Mouse (Mus musculus): ENCODE measurements around the gene Hesx1. TPM values are rescaled to one million over a fixed set of nuclear protein-coding genes. Genes with fewer than 3 reads are reported as not detected.

Hesx1 gene
- polyA plus RNA-seq, 1 experiment from 2014 or later = not detected

DNA sequence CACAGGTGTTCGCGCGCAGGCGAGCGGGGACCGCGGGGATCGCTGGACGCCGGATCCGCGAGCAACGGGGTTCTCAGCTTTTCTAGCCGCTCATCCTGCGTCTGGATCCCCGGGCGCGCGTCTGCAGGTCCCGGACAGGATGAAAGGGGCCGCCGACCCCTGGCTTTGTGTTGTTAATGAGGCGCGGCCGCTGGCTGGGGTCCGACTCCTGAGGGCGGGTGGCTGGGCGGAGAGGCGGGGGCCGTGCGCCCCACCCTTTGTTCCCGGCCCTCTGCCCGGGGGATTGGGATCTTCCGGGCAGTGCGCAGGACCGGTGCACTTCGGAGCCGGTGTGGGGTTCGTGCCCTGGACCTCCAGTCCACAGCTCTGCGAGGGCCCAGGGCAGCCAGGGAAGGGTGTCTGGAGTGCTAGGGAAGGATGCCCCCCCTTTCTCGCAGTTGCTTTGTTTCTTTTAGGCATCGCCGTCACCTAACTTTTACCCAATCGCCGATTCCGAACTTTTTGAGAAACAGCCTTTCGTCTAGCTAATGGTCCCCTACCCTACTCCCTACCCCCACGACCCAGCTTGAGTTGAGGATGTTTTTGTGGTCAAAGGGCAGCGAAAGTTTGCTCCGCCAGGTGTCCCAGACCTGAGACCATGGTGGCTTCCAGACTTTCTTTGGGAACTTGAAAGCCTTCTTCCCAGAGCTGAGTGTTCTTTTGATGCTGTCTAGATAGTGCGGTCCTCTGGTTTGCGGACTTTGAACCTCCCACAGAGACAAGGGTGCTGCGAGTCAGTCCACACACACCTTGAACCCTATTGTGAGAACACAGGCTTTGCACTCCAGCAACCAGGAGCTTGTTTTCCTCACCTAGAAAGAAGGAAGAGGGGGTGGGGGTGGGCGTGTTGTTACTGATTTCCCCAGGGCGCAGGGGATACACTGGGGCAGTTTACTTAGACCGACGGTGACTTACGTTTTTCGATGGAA, 45.3 kb downstream of the Hesx1 start:
- ATAC-seq (peak; percentile 63), DNase-seq (ENCODE audit: low spot score) (peak; percentile 49)
- Histone ChIP-seq H3K4me3 (ENCODE audit: low read depth, low read length) (peak overlapping the region; percentile 84), H3K27ac (ENCODE audit: low read length) (peak overlapping the region; percentile 73), H3K4me2 (replicated peaks; ENCODE audit: low read depth, low read length) (peak overlapping the region; percentile 99), H3K9me3 (ENCODE audit: low read length) (no peaks in the 10 kb centered on the region), H3K4me1 (ENCODE audit: insufficient read depth, low read depth, low read length) (peaks cover 5% of the 10 kb centered on the region; the same call in 1 of the 2 replicates), H3K9ac (replicated peaks; ENCODE audit: low read depth) (peak overlapping the region; percentile 65), H3K27me3 (replicated peaks; ENCODE audit: insufficient read depth, low read length) (no peaks in the 10 kb centered on the region), H3K36me3 (ENCODE audit: insufficient read depth, low read length) (no peaks in the 10 kb centered on the region)
- TF ChIP-seq CTCF (IDR thresholded peaks at IDR 0.05) = 0 out of 2 replicates have a peak, but pooled peaks have one; percentile 4
- no peak for TF ChIP-seq EP300 (IDR thresholded peaks at IDR 0.05)
- WGBS = under 1% methylated on average over 51 of the region's 59 CpGs

DNA sequence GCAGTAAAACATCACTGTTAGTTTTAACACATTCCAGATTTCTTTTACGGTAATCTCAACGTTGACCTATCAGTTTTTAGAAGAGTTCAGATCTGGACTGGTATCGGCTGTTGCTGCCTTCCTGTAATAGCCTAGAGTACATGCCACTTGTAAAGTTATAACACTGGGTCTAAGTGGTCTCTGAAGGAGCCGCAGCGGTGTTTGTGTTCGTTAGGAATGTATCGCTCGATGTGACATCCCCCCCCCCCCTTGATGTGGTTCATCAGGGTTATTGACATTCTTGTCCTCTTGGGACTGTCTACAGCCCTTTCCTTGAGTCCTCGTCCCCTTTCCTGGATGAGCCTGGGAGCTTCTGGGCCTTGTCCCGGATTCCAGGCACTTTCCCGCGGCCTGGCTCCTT, 46.2 kb downstream of the Hesx1 start:
- DNase-seq (ENCODE audit: low spot score) (no peak), ATAC-seq (no peak)
- H3K27ac ChIP-seq (ENCODE audit: low read length) = no peak overlapping the region
- no peaks in the 10 kb centered on the region for H3K27me3 ChIP-seq (replicated peaks; ENCODE audit: insufficient read depth, low read length)
- H3K36me3 ChIP-seq (ENCODE audit: insufficient read depth, low read length) = no peaks in the 10 kb centered on the region
- H3K4me3 ChIP-seq (ENCODE audit: low read depth, low read length) = peak overlapping the region; percentile 84; the same call in 1 of the 2 replicates
- no peak overlapping the region for H3K9ac ChIP-seq (replicated peaks; ENCODE audit: low read depth)
- H3K4me2 ChIP-seq (replicated peaks; ENCODE audit: low read depth, low read length) = peak overlapping the region; percentile 99
- 26% methylated on average over 12 of the region's 12 CpGs for WGBS
- TF ChIP-seq EP300 (IDR thresholded peaks at IDR 0.05) (no peak), CTCF (IDR thresholded peaks at IDR 0.05) (no peak)
- H3K9me3 ChIP-seq (ENCODE audit: low read length) = no peaks in the 10 kb centered on the region
- peaks cover 9% of the 10 kb centered on the region; the same call in 1 of the 2 replicates for H3K4me1 ChIP-seq (ENCODE audit: insufficient read depth, low read depth, low read length)

DNA sequence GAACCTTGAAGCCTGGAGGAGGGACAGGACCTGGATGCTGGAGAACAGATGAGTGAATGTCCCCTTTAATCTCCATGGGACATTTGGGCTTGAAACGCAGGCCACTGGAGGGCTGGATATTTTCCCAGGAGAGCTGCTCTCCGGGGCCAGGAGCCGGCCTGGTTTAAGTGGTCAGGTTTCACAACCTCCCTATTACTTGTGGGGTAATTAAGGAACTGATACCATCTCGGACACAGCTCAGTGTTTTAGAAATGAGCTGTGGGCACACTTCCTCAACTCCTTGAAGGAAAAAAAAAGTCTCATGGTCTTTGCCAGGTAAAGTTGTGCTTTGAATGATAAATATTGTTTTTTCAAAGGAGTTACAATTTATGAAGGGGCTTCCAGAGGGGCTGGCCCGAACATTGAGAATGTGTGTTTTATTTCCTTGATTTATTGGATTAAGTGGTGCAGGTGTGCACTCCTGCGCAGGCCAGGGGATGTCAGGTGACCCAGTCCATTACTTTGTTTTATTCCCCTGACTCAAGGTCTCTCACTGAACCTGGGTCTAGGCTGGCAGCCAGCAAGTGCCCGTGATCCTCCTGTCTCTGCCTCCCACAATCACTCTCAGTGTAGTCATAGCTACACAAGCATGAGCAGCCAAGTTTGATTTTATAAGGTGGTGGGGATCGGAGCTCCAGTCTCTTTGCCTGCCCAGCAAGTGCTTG, 48.2 kb downstream of the Hesx1 start:
- H3K27me3 ChIP-seq (replicated peaks; ENCODE audit: insufficient read depth, low read length) = no peaks in the 10 kb centered on the region
- no peak overlapping the region for H3K4me2 ChIP-seq (replicated peaks; ENCODE audit: low read depth, low read length)
- DNase-seq (ENCODE audit: low spot score) (no peak), ATAC-seq (no peak)
- no peak for TF ChIP-seq EP300 (IDR thresholded peaks at IDR 0.05)
- TF ChIP-seq CTCF (IDR thresholded peaks at IDR 0.05) = no peak
- H3K9me3 ChIP-seq (ENCODE audit: low read length) = no peaks in the 10 kb centered on the region
- no peak overlapping the region for H3K4me3 ChIP-seq (ENCODE audit: low read depth, low read length)
- no peaks in the 10 kb centered on the region for H3K36me3 ChIP-seq (ENCODE audit: insufficient read depth, low read length)
- H3K27ac ChIP-seq (ENCODE audit: low read length) = no peak overlapping the region
- H3K4me1 ChIP-seq (ENCODE audit: insufficient read depth, low read depth, low read length) = peaks cover 9% of the 10 kb centered on the region; the same call in 1 of the 2 replicates
- no peak overlapping the region for H3K9ac ChIP-seq (replicated peaks; ENCODE audit: low read depth)
- WGBS = 46% methylated on average over 8 of the region's 8 CpGs

DNA sequence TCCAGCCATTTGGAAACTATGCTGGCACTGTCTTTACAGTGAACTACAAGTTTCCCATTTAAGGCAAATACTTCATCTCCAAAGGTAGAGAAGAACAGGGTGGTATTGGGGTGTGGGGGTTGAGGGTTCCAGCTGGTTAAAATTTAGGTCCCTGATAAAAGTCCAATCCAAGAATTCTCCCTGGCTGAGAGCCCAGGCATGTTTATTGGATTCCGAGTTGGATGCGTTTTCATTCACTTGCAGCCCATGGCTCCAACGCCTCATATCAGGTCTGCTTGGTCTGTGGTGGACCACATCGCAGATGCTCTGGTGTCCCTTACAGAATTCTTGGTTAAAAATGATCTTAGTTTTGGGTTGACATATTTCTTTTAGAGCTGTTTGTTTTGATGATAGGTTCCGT, 49.2 kb downstream of the Hesx1 start:
- Histone ChIP-seq H3K36me3 (ENCODE audit: insufficient read depth, low read length) (no peaks in the 10 kb centered on the region), H3K9me3 (ENCODE audit: low read length) (no peaks in the 10 kb centered on the region), H3K9ac (replicated peaks; ENCODE audit: low read depth) (no peak overlapping the region), H3K4me1 (ENCODE audit: insufficient read depth, low read depth, low read length) (peaks cover 9% of the 10 kb centered on the region; the same call in 1 of the 2 replicates), H3K27ac (ENCODE audit: low read length) (no peak overlapping the region), H3K27me3 (replicated peaks; ENCODE audit: insufficient read depth, low read length) (no peaks in the 10 kb centered on the region), H3K4me2 (replicated peaks; ENCODE audit: low read depth, low read length) (no peak overlapping the region), H3K4me3 (ENCODE audit: low read depth, low read length) (no peak overlapping the region)
- ATAC-seq = no peak
- TF ChIP-seq EP300 (IDR thresholded peaks at IDR 0.05) (no peak), CTCF (IDR thresholded peaks at IDR 0.05) (no peak)
- WGBS = 40% methylated on average over 5 of the region's 5 CpGs
- no peak for DNase-seq (ENCODE audit: low spot score)

DNA sequence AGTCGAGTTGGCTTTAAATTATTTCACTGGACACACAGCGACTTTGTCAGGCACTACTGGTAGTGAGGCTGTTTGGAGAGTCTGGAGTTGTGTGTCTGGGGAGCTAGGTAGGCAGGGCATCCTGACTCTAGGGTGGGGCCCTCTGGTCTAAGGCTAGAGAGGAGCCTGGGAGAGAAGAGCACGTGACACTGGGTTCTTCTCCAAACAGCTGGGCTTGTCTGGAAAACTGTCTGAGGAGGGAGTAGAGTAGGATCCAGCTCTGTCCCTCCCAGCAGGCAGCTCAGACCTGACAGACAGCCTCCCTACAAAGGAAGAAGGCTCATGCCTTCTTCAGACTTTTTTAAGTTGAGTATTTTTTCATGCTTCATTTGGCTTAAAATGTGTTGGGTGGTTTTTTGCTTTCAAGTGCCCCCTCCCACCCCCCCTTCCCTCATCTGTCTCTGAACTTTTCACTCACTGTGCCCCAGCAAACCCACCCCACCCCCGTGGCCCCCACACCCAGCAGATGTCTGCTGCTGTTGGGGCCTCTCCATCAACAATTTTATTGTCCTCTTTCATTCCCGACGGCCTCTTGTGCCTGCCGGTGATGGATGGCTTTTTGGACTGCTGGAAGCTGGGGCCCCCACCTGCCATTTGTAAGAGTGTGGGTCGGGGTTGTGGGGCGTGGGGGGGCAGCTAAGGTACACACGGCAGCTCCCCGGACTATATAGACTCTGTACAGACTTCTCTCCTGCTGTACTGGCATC, 50.2 kb downstream of the Hesx1 start:
- no peak overlapping the region for H3K4me3 ChIP-seq (ENCODE audit: low read depth, low read length)
- WGBS = 2% methylated on average over 11 of the region's 11 CpGs
- H3K36me3 ChIP-seq (ENCODE audit: insufficient read depth, low read length) = no peaks in the 10 kb centered on the region

More for the DNA sequence above, 50.2 kb downstream of the Hesx1 start:
- Histone ChIP-seq H3K27ac (ENCODE audit: low read length) (0 out of 2 replicates have a peak overlapping the region, but pooled peaks have one; percentile 38), H3K27me3 (replicated peaks; ENCODE audit: insufficient read depth, low read length) (no peaks in the 10 kb centered on the region), H3K4me1 (ENCODE audit: insufficient read depth, low read depth, low read length) (peaks cover 9% of the 10 kb centered on the region; the same call in 1 of the 2 replicates), H3K9me3 (ENCODE audit: low read length) (no peaks in the 10 kb centered on the region), H3K9ac (replicated peaks; ENCODE audit: low read depth) (no peak overlapping the region), H3K4me2 (replicated peaks; ENCODE audit: low read depth, low read length) (peak overlapping the region; percentile 14; the same call in 1 of the 2 replicates)
- peak; percentile 55 for DNase-seq (ENCODE audit: low spot score)
- TF ChIP-seq CTCF (IDR thresholded peaks at IDR 0.05) (no peak), EP300 (IDR thresholded peaks at IDR 0.05) (no peak)
- peak; percentile 63 for ATAC-seq

Data from lung, postnatal 0 days (tissue).